Mouse (Mus musculus): ENCODE measurements around the gene Slc8a1. TPM values are rescaled to one million over a fixed set of nuclear protein-coding genes. Genes with fewer than 3 reads are reported as not detected.

Gene Slc8a1
- total RNA-seq, 2 experiments from 2014 or later, result 27.6 to 36.0 TPM

DNA sequence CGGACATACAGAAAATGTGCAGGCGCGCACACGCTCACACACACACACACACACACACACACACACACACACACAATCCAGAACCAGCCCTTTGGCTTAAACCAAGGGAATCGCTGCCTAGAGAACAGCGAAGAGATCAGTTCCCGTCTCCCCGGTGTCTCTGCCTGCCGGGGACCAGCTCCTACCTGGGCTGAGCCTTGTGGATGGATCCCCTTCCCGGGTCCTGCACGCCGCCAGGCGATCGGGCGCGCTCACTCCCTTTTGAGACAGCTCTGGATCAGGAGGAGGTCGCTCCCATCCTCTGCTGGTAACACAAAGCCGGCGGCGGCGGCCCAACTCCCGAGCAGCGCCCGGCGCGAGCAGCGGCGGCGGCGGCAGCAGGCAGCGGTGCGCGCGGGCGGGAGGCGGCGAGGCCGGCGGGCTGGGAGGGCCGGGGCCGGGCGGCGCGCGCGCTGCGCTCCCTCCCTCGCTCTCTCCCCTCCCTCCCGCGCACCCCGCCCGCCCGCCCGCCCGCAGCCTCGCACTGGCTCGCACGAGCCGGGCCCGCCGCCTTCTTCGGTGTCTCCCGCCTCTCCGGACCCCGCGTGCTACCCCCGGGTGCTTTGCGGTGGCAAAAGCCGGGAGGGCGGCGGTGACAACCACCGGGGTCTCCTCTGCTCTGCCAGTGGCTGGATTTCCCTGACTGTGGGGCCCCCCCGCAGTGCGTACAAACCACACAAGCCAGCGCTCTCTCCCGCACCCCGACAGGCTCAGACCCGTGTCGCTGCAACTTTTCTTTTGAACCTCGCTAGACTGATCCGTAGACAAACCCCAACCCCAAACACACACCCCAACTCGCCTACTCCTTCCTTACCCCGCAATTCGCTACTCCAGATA, 68.1 kb downstream of the Slc8a1 start:
- DNase-seq (ENCODE audit: low spot score), result peak; percentile 48

DNA sequence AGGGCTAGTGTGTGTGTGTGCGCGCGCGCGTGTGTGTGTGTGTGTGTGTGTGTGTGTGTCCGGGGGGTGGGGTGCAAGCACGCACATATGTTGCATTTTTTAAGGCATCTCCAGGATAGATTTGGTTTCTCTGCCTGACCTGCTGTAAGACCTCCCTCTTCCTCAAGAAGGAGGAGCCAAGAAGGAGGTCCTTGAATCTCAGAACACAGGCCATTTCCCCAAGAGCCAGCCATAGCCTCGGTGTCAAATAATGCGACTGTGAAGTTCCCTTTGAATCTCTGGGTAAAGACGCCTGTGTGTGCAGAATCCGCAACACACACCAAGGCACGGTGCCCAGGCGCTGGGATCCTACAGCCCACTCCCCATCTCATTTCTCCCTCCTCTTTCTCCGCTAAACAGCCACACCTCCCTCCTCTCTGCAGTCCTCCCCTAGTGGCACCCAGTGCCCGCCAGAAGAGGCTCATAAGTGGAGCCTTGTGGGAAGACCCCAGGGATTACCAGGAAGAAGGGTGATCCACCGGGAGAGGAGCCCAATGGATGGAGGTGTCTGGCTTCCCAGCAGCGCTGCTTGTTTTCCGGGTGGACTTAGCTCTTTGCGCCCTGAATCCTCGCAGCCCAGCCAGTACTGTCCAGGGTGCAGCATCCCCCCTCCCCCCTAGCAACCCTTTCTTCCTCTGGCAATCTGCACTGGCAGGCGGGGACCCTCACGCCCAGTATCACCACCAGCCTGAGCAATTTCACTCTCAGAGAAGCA, 68.9 kb downstream of the Slc8a1 start:
- peak; percentile 29 for DNase-seq (ENCODE audit: low spot score)

DNA sequence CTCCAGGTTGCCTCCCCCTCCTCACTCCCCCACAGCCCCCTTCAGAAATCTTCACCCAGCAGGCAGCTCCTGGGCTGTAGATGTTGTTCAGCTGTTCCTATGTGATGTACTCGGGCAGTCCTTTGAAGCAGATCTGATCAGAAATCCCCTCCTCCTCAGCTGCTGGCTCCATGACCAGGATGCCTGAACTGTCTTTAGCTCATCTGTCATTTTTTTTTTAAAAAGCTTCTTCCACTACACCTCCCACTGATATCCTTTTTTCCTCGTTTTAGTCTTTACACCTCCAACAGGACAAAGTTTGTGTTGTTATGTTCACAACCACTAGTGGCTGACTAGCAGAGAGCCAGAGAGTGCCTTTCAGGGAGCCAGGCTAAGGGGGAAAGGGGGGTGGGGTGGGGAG, 69.7 kb downstream of the Slc8a1 start:
- no peak for DNase-seq (ENCODE audit: low spot score)

DNA sequence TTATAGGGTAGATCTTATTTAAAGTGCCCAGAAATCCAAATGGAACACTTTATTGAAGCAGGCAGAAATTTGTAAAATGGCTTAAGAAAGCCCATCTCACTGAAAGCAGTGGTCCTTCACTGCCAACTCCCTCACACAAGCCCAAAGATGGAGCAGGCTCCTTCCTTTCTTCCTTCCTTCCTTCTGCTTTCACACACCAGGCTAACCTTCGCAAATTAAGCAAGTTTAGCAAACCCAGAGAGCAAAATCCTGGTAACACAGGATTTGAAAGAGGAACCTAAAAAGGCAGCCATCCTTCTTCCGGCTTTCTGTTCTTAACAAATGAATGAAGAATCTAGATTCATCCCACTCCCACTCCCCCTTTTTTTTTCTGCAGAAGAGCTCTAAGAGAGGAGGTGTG, 70.2 kb downstream of the Slc8a1 start:
- no peak for DNase-seq (ENCODE audit: low spot score)

DNA sequence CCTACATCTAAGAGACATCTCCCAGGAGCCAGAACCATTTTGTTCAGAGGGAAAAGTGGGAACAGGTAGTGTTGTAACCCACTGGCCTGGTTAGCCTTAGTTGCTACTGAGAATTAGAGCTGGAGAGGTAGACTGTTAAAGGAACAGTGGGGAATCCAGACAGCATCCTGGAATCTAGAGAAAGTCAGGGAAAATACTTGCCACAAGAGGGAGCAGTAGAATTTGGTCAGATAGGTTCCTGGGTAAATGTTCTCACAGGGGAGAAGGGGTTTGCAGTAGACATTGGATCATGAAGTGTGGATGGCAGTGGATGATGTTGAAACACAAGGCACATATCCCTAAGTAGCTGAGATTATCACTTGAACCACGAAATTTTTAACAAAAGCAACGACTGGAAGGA, 71.6 kb downstream of the Slc8a1 start:
- peak; percentile 38 for DNase-seq (ENCODE audit: low spot score)

DNA sequence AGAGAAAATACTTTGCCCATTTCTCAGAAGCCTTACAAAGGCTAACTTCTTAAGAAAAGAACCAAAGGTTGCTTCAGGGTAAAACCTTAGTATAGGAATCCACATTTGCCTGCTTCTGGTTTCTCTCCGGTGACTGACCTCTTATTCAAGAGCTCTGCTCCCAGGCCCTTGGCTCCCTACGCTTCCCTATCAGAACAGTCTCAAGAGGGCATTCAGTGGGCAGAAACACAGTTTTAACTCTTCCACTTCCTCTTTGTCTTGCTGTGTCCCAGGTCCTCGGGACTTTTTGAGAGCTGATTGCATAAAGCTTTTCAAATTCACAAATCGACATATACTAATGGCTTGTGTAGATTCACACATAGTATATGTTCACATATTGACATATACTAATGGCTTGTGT, 73.3 kb downstream of the Slc8a1 start:
- DNase-seq (ENCODE audit: low spot score), result no peak

DNA sequence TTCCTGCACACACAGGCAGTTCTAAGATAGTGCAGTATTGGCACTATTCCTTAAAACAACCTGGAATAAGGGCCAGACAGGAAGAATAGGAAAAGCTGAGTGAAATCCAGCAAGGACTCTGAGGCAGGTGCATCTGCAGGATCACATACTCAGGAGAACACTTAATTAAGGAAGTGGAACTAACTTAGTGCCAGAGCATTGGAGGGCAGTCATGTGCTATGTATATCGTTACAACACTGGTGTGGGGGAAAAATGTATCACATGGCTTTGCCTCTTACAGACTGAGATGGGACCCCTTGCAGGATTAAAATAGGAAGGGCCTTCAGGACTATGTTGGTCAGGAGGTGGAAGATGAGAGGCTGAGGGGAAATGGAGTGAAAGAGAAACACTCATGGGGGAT, 80.3 kb downstream of the Slc8a1 start:
- DNase-seq (ENCODE audit: low spot score), result no peak

DNA sequence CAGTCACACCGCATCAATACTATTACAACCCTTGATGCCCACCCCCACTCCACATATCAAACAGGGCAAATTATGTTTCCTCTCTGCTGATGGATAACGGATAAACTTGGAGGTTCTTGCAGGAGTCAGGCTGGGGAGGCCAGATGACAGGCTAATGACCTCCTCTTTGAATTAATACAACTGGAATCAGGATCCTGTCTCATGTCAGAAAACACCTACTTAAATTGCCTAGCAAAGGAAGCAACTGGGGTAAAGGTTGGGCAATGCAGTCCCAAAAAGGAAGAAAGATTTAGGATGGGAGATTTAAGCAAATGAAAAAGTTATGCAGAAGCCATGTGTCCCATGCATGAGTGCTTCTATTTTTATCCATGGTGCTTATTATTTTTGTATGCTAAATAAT, 83.6 kb downstream of the Slc8a1 start:
- no peak for DNase-seq (ENCODE audit: low spot score)

DNA sequence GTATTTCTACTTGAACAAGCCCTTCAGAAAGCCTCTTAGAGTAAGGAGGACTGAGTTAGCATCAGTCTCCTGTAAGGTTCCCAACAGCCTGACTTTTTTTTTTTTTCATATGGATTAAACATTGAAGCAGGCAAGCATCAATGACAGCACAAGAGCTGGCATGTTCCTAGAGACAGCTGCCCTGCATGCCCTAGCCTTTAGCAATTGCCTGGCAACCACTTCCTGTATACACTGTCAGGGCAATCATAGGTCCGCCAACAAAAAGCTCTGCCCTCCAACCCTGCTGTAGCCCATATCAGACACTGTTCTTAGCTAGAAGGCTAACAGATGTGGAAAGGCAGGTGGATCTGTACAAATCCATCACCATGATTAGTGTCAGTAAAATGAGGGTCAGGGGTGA, 85.2 kb downstream of the Slc8a1 start:
- no peak for DNase-seq (ENCODE audit: low spot score)

DNA sequence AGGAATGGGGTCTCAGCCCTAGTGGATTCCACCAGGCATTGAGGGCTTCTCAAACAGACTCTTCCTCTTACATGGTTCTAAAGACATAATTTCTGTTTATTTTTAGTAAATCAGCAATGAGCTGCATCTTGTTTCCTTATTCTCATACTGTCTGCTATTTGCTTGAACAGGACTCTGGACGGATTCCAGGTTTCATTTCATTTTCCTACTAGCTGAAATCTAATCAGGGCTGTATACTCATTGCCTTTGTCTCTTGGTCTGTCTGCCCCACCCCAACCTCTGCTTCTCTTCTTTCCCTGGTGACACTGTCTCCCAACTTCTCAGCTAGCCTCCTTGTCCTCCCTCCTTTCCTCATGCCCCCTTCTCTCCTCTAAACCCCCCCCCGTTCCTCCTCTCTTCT, 101.4 kb downstream of the Slc8a1 start:
- DNase-seq (ENCODE audit: low spot score), result no peak

DNA sequence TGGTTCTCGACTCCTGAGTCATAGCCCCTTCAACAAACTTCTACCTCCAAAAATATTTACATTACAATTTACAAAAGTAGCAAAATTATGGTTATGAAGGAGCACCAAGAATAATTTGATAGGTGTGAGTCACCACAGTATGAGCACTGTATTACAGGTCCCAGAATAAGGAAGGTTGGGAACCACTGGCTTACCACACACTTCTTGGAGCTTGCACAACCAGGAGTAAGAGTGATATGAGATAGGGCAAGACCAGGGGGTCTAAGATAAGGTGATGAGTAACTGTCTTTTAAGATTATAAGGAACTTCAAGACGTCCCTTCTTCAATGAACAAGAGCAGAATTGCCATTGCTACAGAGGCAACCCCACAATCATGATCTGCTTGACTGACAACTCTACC, 107.7 kb downstream of the Slc8a1 start:
- DNase-seq (ENCODE audit: low spot score), result no peak

DNA sequence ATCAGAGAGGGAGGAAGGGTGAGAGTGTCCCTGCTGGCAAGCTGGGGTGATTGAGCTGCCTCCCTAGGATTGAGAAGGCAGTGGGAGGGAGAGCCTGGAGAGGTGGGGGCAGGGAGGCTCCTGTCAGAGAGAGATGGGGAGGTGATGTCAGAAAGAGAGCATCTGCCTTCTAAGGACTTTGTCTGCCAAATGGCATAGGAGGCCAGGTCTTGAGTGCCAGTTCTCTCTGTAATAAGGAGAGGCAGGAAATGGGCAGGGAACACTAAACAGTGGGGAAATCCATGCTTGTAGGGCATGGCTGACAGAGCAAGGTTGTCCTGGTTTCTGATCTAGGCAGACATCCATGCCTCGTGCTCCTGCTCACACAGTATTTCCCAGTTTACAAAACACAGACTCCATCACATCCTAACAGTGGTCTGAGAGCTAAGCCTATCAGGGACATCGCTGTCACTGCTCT, 117.0 kb downstream of the Slc8a1 start:
- peak; percentile 68 for DNase-seq (ENCODE audit: low spot score)

DNA sequence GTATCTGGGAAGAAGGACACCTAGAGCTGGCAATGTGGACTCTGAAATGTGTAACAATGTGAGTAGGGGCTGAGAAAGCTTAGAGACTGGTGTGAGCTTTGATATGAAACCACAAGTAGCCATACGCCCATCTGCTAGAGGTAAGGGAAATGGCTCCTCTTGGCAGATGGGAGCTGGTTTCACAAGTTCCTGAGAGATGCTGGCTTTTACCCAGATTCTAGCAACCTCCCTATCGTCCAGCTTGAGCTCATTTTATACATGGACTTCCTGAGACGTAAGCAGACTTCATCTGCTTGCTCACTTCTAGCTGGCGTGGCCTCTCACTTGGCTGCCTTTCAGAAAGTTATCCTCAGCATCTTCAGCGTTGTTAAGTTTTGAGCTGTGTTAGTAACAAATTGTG, 119.7 kb downstream of the Slc8a1 start:
- no peak for DNase-seq (ENCODE audit: low spot score)

DNA sequence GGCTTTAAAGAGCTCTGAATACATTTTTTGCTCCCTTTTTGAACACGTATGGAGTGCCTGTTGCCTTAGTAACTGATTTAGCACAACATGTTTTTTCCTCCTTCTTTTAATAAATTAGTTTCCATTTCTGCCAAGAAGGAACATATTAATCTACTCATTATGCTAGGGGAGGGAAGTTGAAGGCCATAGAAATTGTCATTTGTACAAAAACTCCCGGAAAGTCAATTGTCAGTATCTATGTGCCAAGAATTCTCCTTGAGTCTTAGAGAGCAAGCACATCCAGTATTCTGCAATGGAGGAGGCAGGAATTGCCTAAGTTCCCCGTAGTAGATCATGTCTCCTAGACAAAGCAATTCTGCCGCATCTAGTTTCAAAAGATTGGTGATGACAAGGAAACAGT, 121.9 kb downstream of the Slc8a1 start:
- no peak for DNase-seq (ENCODE audit: low spot score)

DNA sequence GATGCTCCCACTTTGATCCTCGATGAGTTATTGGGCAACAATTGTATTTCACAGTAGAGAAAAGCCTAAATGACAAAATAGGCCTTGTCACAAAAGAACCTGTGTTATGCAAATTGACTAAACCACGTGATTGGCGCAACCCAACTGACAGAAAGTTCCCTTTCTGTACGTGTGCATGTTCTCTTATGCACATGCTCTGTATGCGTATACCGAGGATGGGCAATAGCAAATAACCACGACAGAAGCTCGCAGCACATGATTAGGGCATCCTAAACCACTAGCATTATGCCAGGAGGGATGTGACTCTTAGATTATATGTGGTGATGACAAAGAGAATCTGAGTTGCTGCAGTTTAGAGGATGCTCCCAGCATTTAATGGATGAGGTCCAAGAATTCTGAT, 122.8 kb downstream of the Slc8a1 start:
- no peak for DNase-seq (ENCODE audit: low spot score)

DNA sequence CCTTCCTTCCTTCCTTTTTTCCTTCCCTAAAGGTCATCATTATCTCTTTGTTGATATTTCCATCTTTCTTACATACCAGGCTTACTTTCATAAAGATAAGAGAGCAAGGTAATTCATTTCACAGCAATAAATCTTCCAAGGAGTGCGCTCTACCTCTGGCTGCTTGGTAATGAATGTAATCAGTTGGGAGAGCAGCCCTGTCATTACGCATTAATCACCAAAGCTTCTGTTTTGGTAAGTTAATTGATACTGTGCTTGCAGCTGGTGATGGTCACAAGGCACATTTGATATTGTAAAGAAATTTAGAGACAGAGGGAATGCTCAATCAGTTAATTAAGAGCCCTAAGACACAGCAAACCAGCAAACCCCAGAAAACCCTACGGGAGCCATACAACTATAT, 130.7 kb downstream of the Slc8a1 start:
- no peak for DNase-seq (ENCODE audit: low spot score)

DNA sequence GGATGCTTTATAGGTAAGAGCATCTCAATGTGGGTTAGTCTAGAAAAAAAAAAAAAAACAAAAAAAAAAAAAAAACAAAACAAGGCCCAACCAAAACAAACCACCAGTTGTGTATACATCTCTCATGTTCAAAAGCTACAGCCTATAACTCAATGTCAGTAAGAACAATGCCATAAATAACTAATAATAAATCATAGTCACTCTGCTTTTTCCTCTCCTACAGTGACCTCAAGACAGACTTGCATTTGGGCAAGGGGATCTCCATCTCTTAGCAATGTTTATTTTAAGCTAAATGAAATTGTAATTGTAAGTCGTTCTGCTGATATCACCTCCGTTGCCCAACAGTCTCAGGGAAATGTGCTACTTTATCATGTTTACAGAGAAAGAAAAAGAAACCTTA, 132.1 kb downstream of the Slc8a1 start:
- no peak for DNase-seq (ENCODE audit: low spot score)

DNA sequence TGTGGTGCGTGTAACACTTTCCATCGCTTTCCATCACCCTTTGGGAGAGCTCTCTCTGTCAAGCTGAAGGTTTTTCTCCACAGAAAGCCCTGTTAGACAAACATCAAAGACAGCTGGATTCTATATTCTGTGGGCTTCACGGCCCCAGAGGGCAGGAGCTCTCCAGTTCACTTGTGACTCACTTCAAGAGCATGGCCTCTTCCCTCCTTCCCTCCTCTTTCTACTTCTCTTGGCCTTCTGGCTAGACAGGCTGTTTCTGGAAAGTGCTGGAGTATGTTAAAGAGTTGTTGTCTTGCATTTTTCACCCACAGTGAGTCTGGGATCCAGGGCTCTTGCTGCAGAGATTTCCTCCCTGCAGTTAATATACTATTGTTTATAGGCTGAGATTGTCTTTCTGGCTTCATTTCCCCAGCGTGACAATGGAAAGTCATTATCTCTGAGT, 132.9 kb downstream of the Slc8a1 start:
- DNase-seq (ENCODE audit: low spot score), result no peak

DNA sequence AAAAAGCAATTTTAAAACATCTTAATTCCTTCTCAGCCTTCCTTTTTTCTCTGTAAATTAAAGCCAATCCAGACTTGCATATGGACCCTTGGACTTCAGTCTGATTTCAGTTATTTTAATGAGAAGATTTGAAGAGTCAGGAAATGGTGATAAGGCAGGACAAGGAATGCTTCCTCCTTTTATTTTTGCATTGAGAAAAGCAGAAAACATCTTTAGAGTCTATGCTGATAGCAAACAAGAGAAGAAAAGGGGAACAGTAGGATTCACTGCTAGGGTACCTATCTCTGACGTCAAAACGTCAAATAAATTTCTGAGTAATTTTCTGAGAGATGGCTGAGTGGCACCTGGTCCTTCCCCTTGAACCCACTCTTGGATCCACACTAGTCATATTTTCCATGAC, 139.1 kb downstream of the Slc8a1 start:
- DNase-seq (ENCODE audit: low spot score), result no peak

DNA sequence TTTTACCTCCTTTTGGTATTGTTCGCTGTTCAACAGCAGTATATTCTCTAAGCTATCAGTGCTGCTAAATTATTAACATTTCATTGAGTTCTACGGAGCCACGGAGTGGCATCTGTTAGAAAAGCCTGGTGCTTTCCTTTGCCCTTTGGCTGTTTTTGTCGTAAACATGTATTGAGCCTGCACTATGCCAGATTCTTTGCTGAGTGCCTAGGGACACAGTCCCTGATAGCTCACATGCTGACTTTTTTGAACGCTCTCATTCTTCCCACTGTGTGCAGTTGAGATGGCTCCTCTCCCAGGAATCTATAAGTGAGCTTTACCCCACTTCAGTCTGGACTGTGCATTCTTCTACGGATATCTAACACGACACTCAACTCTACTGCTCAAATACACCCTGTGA, 148.4 kb downstream of the Slc8a1 start:
- no peak for DNase-seq (ENCODE audit: low spot score)

DNA sequence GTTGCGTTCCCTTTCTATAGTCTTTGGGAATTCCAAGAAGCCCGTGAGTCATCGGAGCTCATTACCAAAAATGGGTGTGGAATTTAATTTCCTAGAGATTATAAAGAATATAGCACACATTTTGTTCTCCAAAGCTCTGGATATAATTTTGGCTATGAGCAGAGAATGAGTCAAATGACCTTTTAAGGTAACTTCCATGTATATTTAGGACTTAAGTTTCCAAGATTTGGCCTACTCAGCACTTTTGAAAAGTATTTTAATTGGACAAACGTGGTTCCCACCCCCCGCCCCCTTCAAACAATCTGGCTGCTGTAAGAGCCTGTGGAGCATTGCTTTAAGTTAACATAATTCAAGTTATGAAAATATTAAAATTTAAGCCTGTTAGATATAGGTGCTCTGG, 151.4 kb downstream of the Slc8a1 start:
- no peak for DNase-seq (ENCODE audit: low spot score)

DNA sequence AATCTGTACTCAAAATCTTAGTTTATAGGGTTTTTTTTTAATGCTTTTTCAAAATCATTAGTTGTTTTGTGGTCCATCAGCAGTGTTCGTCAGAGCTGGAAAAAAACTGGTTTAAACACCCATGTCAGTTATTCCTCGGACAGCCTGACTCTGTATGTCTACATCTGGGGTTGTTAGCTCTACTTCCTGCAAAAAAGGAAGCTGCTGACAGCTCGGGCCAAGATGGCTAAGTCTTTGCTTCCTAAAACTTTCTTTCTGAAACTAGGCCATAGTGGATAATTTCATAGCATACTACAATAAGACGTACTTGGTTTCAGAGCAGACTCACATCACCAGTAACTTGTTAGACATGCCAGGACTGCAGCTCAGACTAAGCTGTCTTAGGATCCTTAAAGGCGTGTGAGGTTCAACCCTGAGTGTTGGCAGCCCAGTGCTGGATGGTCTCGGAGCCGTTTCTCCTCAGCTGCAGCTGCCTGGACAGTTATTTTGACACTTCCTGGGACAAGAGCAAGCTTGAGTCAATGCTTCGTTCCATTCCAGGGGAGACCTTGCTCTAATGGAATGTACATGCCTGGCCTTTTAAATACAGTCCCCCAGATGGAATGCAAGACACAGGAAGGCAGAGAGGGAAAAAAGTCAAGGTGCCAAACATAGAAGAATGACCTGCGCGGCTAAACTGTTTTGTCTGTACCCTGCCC, 158.3 kb downstream of the Slc8a1 start:
- DNase-seq (ENCODE audit: low spot score), result peak; percentile 5
